Mouse (Mus musculus): Measurements from ENCODE around the gene Mrap2.

DNA sequence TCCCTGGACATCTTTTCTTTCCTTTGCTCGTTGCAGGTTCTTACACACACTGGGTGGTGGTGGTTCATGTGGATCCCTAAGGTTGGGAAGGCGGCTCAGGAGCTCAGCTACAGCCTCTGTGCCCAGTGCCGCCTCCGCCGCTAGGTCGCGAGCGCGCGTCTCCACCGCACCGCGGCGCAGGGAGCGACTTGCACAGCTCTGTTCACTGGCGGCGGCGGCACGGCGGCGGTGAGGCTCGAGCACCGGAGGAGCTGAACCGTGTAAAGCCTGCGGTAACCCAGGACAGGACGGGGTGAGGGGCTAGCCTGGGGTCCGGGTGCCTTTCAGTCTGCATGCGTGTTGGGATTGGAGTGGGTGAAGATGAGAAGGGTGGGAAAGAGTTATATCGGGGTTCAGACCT lies at the start of gene Mrap2:
- no peak for TF ChIP-seq GATA1 (IDR thresholded peaks at IDR 0.05; ENCODE audit: low read depth, low read length)
- TF ChIP-seq UBTF (IDR thresholded peaks at IDR 0.05; ENCODE audit: borderline replicate concordance, insufficient read depth, low read depth, low read length): no peak
- TF ChIP-seq USF1 (IDR thresholded peaks at IDR 0.05; ENCODE audit: low read depth, low read length): no peak
- TF ChIP-seq POLR2A (IDR thresholded peaks at IDR 0.05; ENCODE audit: control insufficient read depth in 1 of 2, insufficient read depth in 1 of 2, low read depth in 1 of 2, low read length in 2 of 2, poor library complexity in 1 of 2): no peak
- TF ChIP-seq CTCF (IDR thresholded peaks at IDR 0.05 in 2 of 3, conservative IDR thresholded peaks at IDR 0.05 in 1 of 3; ENCODE audit: control insufficient read depth in 1 of 3, insufficient read depth in 1 of 3, low read depth in 2 of 3, low read length in 3 of 3, poor library complexity in 1 of 3, severe bottlenecking in 1 of 3): no peak
- no peak for TF ChIP-seq MAX (IDR thresholded peaks at IDR 0.05; ENCODE audit: low read length)
- no peak for TF ChIP-seq TBP (IDR thresholded peaks at IDR 0.05; ENCODE audit: low read depth, low read length)
- no peak for TF ChIP-seq TAL1 (IDR thresholded peaks at IDR 0.05; ENCODE audit: low read length)
- TF ChIP-seq POLR2AphosphoS2 (IDR thresholded peaks at IDR 0.05; ENCODE audit: low read length): no peak
- TF ChIP-seq EP300 (IDR thresholded peaks at IDR 0.05; ENCODE audit: low read depth in 1 of 2, low read length in 2 of 2): no peak
- no peak for TF ChIP-seq RAD21 (IDR thresholded peaks at IDR 0.05; ENCODE audit: low read depth, low read length)
- TF ChIP-seq MAZ (IDR thresholded peaks at IDR 0.05; ENCODE audit: low read depth, low read length): no peak
- no peak for TF ChIP-seq MXI1 (IDR thresholded peaks at IDR 0.05; ENCODE audit: low read depth, low read length)
- TF ChIP-seq RCOR1 (IDR thresholded peaks at IDR 0.05; ENCODE audit: low read depth, low read length): no peak
